ENCODE assay signal across 11 mouse cellular contexts in the genomic region with DNA sequence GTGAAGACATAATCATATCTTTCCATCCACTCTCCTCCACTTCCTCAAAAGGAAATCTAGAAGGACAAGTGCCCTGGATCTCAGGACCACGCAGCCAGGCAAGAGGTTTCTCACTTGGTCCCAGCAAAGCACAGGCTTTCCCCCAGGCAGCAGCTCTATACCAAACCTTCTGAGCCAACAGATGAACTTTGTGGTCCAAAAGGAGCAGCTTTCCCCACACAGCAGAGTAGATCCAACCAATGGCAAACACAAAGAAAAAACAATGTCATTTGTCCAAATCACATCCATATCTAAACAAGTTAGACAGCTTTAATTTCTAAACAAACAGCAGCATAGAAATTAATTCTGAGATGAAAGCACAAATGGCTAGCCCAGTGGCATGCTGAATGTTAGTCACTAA. TPM values are rescaled to one million over a fixed set of nuclear protein-coding genes. Genes with fewer than 3 reads are reported as not detected.
A peak's percentile ranks its signal among the peaks of the same experiment; 100 is the strongest.
DNase-seq lines count a peak whose midpoint lies in the region; ATAC-seq and TF ChIP-seq lines count a peak whose summit lies in the region.
"Had no signal": no experiment of that assay in that cellular context is flagged by ENCODE, and none has a peak within 500 bp of the region (broad histone marks: within the 10 kb centered on the region; RNA-seq: fewer than 3 reads in every experiment).

No protein-coding gene starts in this region.

- H3K4me1 ChIP-seq in CH12.LX (ENCODE audit: control insufficient read depth in 1 of 2, insufficient read depth in 2 of 2) = peaks cover 25 to 88% of the 10 kb centered on the region in 2 experiments
- peaks cover 25% of the 10 kb centered on the region for H3K4me1 ChIP-seq in forebrain, embryonic 16.5 days (replicated peaks; ENCODE audit: control insufficient read depth, insufficient read depth, low read length)
- peaks cover 35% of the 10 kb centered on the region for H3K4me1 ChIP-seq in midbrain, embryonic 14.5 days (ENCODE audit: control insufficient read depth, insufficient read depth, low read length)

- no peak for TF ChIP-seq CTCF in layer of hippocampus, adult 2 months (conservative IDR thresholded peaks at IDR 0.05)
- no peak for TF ChIP-seq CTCF in CH12.LX (conservative IDR thresholded peaks at IDR 0.05 in 1 of 2, IDR thresholded peaks at IDR 0.05 in 1 of 2; ENCODE audit: low read depth in 2 of 2, low read length in 2 of 2)

- DNase-seq in layer of hippocampus, adult 2 months (ENCODE audit: low spot score in 2 of 2) = no peak
- DNase-seq in layer of hippocampus, postnatal 36 days = no peak
- DNase-seq in CH12.LX (ENCODE audit: extremely low read depth) = no peak
- no peak for DNase-seq in midbrain, embryonic 14.5 days
- DNase-seq in thymus, postnatal 25 days = no peak
- no peak for DNase-seq in adrenal gland, adult 8-10 months
- no peak for DNase-seq in thymus, postnatal 0 days (ENCODE audit: low spot score)
- DNase-seq: cerebellum, adult 9-11 months had no signal

- dilution Hi-C loops in CH12.LX (cut with MboI; ENCODE audit: extremely low pct_ligation_motif_present, extremely low pct_unique_long_range_greater_than_20kb, low sequenced_read_pairs) = no loop called here

- no peak for ATAC-seq in forebrain, embryonic 16.5 days
- no peak for ATAC-seq in midbrain, embryonic 14.5 days (ENCODE audit: low FRiP score, low TSS enrichment)

- H3K27ac ChIP-seq in layer of hippocampus, adult 2 months = peak overlapping the region; percentile 90
- peak overlapping the region; percentile 1; the same call in 1 of the 2 replicates for H3K27ac ChIP-seq in CH12.LX (ENCODE audit: insufficient read depth, low read depth)
- H3K27ac ChIP-seq in forebrain, embryonic 16.5 days (ENCODE audit: low read length) = peak overlapping the region; percentile 69
- peak overlapping the region; percentile 82 for H3K27ac ChIP-seq in midbrain, embryonic 14.5 days (replicated peaks; ENCODE audit: low read depth, low read length)
- H3K27ac ChIP-seq: embryonic facial prominence, embryonic 12.5 days had no signal

- no peaks in the 10 kb centered on the region for H3K9me3 ChIP-seq in CH12.LX (replicated peaks; ENCODE audit: low read length)
- H3K9me3 ChIP-seq in forebrain, embryonic 16.5 days (ENCODE audit: control insufficient read depth, low read length) = no peaks in the 10 kb centered on the region
- no peaks in the 10 kb centered on the region for H3K9me3 ChIP-seq in midbrain, embryonic 14.5 days (ENCODE audit: control insufficient read depth, low read length)
- H3K9me3 ChIP-seq: embryonic facial prominence, embryonic 12.5 days had no signal

- no peak for TF ChIP-seq POLR2A in CH12.LX (IDR thresholded peaks at IDR 0.05; ENCODE audit: low read depth, low read length)

- peaks cover 0 to 20% of the 10 kb centered on the region in 2 experiments for H3K36me3 ChIP-seq in CH12.LX (replicated peaks in 1 of 2; ENCODE audit: control insufficient read depth in 1 of 2, insufficient read depth in 1 of 2, low read length in 1 of 2)
- H3K36me3 ChIP-seq in forebrain, embryonic 16.5 days (ENCODE audit: control insufficient read depth, insufficient read depth) = no peaks in the 10 kb centered on the region
- H3K36me3 ChIP-seq in midbrain, embryonic 14.5 days (ENCODE audit: control insufficient read depth, insufficient read depth, low read length) = no peaks in the 10 kb centered on the region
- H3K36me3 ChIP-seq: embryonic facial prominence, embryonic 12.5 days had no signal

- no peaks in the 10 kb centered on the region for H3K27me3 ChIP-seq in CH12.LX (replicated peaks)
- H3K27me3 ChIP-seq in forebrain, embryonic 16.5 days (replicated peaks; ENCODE audit: control insufficient read depth, insufficient read depth, low read length) = no peaks in the 10 kb centered on the region
- no peaks in the 10 kb centered on the region for H3K27me3 ChIP-seq in midbrain, embryonic 14.5 days (ENCODE audit: control insufficient read depth, insufficient read depth, low read length)
- H3K27me3 ChIP-seq: embryonic facial prominence, embryonic 12.5 days had no signal

- in situ Hi-C loops in CH12.LX (cut with MboI; ENCODE audit: low pct_ligation_motif_present, low pct_unique_long_range_greater_than_20kb, low sequenced_read_pairs) = no loop called here

- H3K79me2 ChIP-seq in CH12.LX (replicated peaks; ENCODE audit: control insufficient read depth, extremely low read depth, insufficient read depth, poor library complexity, severe bottlenecking) = peaks cover 74% of the 10 kb centered on the region

- H3K4me3 ChIP-seq in layer of hippocampus, adult 2 months = no peak overlapping the region
- H3K4me3 ChIP-seq in CH12.LX (replicated peaks in 1 of 3; ENCODE audit: low read depth in 2 of 3, low read length in 2 of 3, poor library complexity in 1 of 3) = no peak overlapping the region
- H3K4me3 ChIP-seq in forebrain, embryonic 16.5 days (replicated peaks; ENCODE audit: low read length) = no peak overlapping the region
- no peak overlapping the region for H3K4me3 ChIP-seq in midbrain, embryonic 14.5 days (replicated peaks; ENCODE audit: low read depth, low read length)
- H3K4me3 ChIP-seq: embryonic facial prominence, embryonic 12.5 days had no signal

- no peak overlapping the region for H3K9ac ChIP-seq in CH12.LX (ENCODE audit: insufficient read depth, low read depth)
- no peak overlapping the region for H3K9ac ChIP-seq in forebrain, embryonic 16.5 days (replicated peaks; ENCODE audit: low read depth, low read length)
- no peak overlapping the region for H3K9ac ChIP-seq in midbrain, embryonic 14.5 days (replicated peaks; ENCODE audit: low read length)
- H3K9ac ChIP-seq: embryonic facial prominence, embryonic 12.5 days had no signal

- TF ChIP-seq RAD21 in CH12.LX (IDR thresholded peaks at IDR 0.05; ENCODE audit: low read depth, low read length) = no peak

- TF ChIP-seq EP300 in CH12.LX (IDR thresholded peaks at IDR 0.05; ENCODE audit: low read length) = no peak

- no peak overlapping the region for H3K4me2 ChIP-seq in CH12.LX (ENCODE audit: insufficient read depth, low read depth, poor library complexity, severe bottlenecking)
- H3K4me2 ChIP-seq in forebrain, embryonic 16.5 days (ENCODE audit: low read length) = no peak overlapping the region
- no peak overlapping the region for H3K4me2 ChIP-seq in midbrain, embryonic 14.5 days (ENCODE audit: low read length)
- H3K4me2 ChIP-seq: embryonic facial prominence, embryonic 12.5 days had no signal

- WGBS in forebrain, embryonic 16.5 days = 78% methylated on average over 1 of the region's 1 CpGs
- 76% methylated on average over 1 of the region's 1 CpGs for WGBS in midbrain, embryonic 14.5 days

TF ChIP-seq in CH12.LX, 34 proteins besides CTCF, POLR2A, EP300 and RAD21:
- TF ChIP-seq TCF12 (IDR thresholded peaks at IDR 0.05; ENCODE audit: low read depth, low read length) = no peak
- TF ChIP-seq GABPA (IDR thresholded peaks at IDR 0.05; ENCODE audit: insufficient replicate concordance, low read depth, low read length) = no peak
- TF ChIP-seq ZKSCAN1 (IDR thresholded peaks at IDR 0.05; ENCODE audit: borderline replicate concordance, low read depth, low read length) = no peak
- TF ChIP-seq MAZ (IDR thresholded peaks at IDR 0.05; ENCODE audit: low read depth, low read length) = no peak
- no peak for TF ChIP-seq JUN (IDR thresholded peaks at IDR 0.05; ENCODE audit: insufficient read depth, low read depth, low read length)
- TF ChIP-seq USF1 (IDR thresholded peaks at IDR 0.05; ENCODE audit: low read depth, low read length) = no peak
- TF ChIP-seq ZC3H11A (IDR thresholded peaks at IDR 0.05; ENCODE audit: low read depth, low read length) = no peak

RNA-seq across cellular contexts. Expression of gene Smap2, which starts 15.4 kb away (rescaled TPM):
- 100 to 1,000 TPM; 152 to 166 TPM for total RNA-seq in layer of hippocampus, adult 2 months (2021)
- 100 to 1,000 TPM; 149 to 155 TPM for total RNA-seq in layer of hippocampus, postnatal 36 days (2021)
- 27.4 and 29.1 TPM in 2 replicates for total RNA-seq in CH12.LX (2012; rRNA removed)
- 20.0 and 20.1 TPM in 2 replicates for total RNA-seq in CH12.LX (2014; rRNA removed)
- polyA plus RNA-seq in CH12.LX (2012; ENCODE audit: insufficient read length, low read depth) = 110 and 111 TPM in 2 replicates
- polyA plus RNA-seq in forebrain, embryonic 16.5 days (2015; fragmentation: Nextera tagmentation; extraction: Ambion mirVana) = 34.4 and 36.8 TPM in 2 replicates
- polyA plus RNA-seq in midbrain, embryonic 14.5 days (2014; fragmentation: Nextera tagmentation; extraction: Ambion mirVana) = 47.5 and 52.0 TPM in 2 replicates
- total RNA-seq in adrenal gland, adult 8-10 months (2022) = 10 to 100 TPM; 36.5 to 42.7 (median 40.3) TPM
- 39.0 and 39.1 TPM in 2 replicates for polyA plus RNA-seq in thymus, postnatal 0 days (2015; fragmentation: Nextera tagmentation; extraction: Ambion mirVana)

RNA-seq across cellular contexts. Expression of gene Col9a2, which starts 37.5 kb away (rescaled TPM):
- 1 to 10 TPM; 2.8 to 5.0 TPM for total RNA-seq in layer of hippocampus, adult 2 months (2021)
- 1 to 10 TPM; 2.5 to 4.1 TPM for total RNA-seq in layer of hippocampus, postnatal 36 days (2021)
- total RNA-seq in CH12.LX (2012; rRNA removed) (not detected in 2 replicates), CH12.LX (2014; rRNA removed) (not detected in 2 replicates)
- not detected in 2 replicates for polyA plus RNA-seq in CH12.LX (2012; ENCODE audit: insufficient read length, low read depth)
- 4.6 and 5.5 TPM in 2 replicates for polyA plus RNA-seq in forebrain, embryonic 16.5 days (2015; fragmentation: Nextera tagmentation; extraction: Ambion mirVana)
- polyA plus RNA-seq in midbrain, embryonic 14.5 days (2014; fragmentation: Nextera tagmentation; extraction: Ambion mirVana) = 8.3 and 10.9 TPM in 2 replicates
- under 1 TPM; 0.40 to 0.78 (median 0.57) TPM for total RNA-seq in adrenal gland, adult 8-10 months (2022)
- 0.20 and 0.41 TPM in 2 replicates for polyA plus RNA-seq in thymus, postnatal 0 days (2015; fragmentation: Nextera tagmentation; extraction: Ambion mirVana)
- polyA plus RNA-seq: activated CD4-positive, CD25-positive, alpha-beta regulatory T cell, adult 4 months had no signal

RNA-seq across cellular contexts. Expression of gene Zfp69, which starts 50.2 kb away (rescaled TPM):
- total RNA-seq in layer of hippocampus, adult 2 months (2021) = 1 to 10 TPM; 1.5 to 1.7 TPM
- 1 to 10 TPM; 1.3 to 1.8 TPM for total RNA-seq in layer of hippocampus, postnatal 36 days (2021)
- total RNA-seq in CH12.LX (2012; rRNA removed) (0.71 and 0.89 TPM in 2 replicates), CH12.LX (2014; rRNA removed) (0.46 and 0.72 TPM in 2 replicates)
- polyA plus RNA-seq in CH12.LX (2012; ENCODE audit: insufficient read length, low read depth) = 1.3 and 2.2 TPM in 2 replicates
- polyA plus RNA-seq in forebrain, embryonic 16.5 days (2015; fragmentation: Nextera tagmentation; extraction: Ambion mirVana) = 5.3 and 5.6 TPM in 2 replicates
- polyA plus RNA-seq in midbrain, embryonic 14.5 days (2014; fragmentation: Nextera tagmentation; extraction: Ambion mirVana) = 6.4 and 6.6 TPM in 2 replicates
- total RNA-seq in adrenal gland, adult 8-10 months (2022) = 1 to 10 TPM; 1.5 to 3.4 (median 2.9) TPM
- 2.4 and 3.8 TPM in 2 replicates for polyA plus RNA-seq in thymus, postnatal 0 days (2015; fragmentation: Nextera tagmentation; extraction: Ambion mirVana)

Comparison
In these comparisons a context has a peak if more than half of its experiments do, and no peak if none do; other contexts are left out.
1. H3K27ac ChIP-seq: peak in every context shown above with its lines; median percentile 90 in layer of hippocampus, adult 2 months; 82 in midbrain, embryonic 14.5 days; 69 in forebrain, embryonic 16.5 days; 1 in CH12.LX.